Mouse (Mus musculus) cerebellum, adult 18-20 months (tissue): ENCODE data around the gene Cd320.
A peak's percentile ranks its signal among the peaks of the same experiment; 100 is the strongest.
"Not testable (repeated sequence)": the region's sequence is repeated elsewhere in the genome, so short reads cannot be mapped to it uniquely, and the experiment has no call there.

Source experiments
- DNase-seq, 2 experiments: peaks; one replicate each; pipeline ENCODE4 v3.0.0; 2021

Cd320 gene

DNA sequence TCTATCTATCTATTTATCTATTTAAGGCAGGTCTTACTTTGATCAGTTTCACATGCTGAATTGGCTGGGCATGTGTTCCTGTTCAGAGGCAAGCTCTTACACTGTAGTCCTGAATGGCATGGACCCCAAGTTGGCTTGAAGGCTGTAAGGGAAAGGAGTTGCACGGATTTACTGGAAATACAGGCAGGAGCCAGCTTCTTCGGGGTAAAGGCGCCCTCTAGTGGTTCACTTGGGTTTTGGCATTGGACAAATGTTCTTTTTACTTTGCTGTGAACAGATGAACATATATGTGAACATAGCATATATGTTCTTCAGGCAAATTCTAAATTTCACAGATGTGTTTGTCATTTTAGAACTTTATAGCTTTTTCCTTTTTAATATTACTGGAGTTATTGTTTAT lies 16.0 kb upstream of the Cd320 start:
- peak; percentile 76 to 77 for DNase-seq

GRCm38 (mm10) chr17:33828892-33829291 lies 14.0 kb upstream of the Cd320 start:
- DNase-seq = peak; percentile 68 to 71

DNA sequence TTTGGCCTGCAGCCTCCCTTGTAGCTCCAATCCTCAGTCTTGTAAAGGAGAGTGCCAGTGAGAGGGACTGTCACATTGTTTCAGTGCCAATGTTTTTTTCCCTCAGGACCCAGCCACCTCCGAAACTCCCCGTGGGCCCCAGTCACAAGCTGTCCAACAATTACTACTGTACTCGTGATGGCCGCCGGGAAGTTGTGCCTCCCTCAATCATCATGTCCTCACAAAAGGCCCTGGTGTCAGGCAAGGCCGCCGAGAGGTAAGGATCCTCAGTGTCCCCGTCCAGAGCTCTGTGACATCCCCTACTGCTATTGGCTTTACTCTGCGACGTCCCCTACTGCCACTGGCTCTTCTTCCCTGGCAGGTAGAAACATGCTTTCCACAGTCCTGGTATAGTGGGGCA lies 13.3 kb upstream of the Cd320 start:
- no peak for DNase-seq

- no peak for DNase-seq
Observed at GRCm38 (mm10) chr17:33844196-33844595, 1.3 kb downstream of the Cd320 start.

GRCm38 (mm10) chr17:33848139-33848538 lies 5.2 kb downstream of the Cd320 start:
- DNase-seq = no peak

DNA sequence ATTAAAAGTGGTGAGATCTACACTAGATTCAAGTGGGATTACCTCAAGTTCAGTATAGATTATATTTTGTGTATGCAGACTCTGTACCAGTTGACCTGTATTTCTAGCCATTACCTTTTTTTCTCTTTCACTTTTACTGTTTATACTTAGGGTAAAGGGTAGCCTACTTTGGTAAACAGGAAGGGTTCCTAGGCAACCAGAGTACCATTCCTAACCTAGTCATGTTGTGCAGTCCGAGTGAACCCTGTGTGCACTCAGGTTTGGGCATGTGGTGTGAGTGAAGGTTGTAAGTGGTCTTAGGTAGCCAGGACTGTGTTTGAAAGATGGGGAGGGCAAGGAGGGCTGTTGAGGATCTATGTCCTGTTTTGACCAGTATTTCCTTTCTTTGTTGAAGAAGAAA lies 8.4 kb downstream of the Cd320 start:
- no peak for DNase-seq

- DNase-seq = no peak
Observed at GRCm38 (mm10) chr17:33857816-33858215, 14.9 kb downstream of the Cd320 start.

DNA sequence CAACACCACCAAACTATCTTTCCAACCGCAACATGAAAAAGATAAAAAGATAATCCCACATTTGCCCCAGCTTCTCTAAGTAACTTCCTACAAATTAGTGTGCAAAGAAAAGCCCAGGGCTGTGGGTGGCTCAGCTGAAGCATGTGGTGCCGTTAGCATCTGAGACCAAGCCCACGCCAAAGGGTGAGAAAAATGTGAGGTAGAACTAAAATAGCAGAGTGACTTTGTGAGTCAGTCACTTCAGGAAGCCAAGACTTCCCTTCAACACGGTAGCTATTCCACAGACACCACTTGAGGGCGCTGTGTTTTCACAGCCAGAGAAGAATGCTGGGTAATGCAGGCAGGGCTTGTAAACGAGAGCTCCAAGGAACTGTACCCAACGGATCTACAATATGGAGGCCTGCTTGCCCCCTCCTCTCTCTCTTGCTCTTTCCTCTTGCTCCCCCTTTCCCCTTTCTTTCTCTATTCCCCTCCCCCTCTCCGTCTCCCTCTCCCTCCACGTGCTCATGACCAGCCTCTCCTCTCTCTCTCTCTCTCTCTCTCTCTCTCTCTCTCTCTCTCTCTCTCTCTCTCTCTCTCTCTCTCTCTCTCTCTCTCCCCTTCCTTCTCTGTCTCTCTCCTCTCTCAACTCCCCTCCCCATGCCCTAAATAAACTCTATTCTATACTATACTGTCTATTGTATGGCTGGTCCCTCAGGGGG lies 22.6 kb downstream of the Cd320 start:
- peak; percentile 35 to 38 for DNase-seq

DNA sequence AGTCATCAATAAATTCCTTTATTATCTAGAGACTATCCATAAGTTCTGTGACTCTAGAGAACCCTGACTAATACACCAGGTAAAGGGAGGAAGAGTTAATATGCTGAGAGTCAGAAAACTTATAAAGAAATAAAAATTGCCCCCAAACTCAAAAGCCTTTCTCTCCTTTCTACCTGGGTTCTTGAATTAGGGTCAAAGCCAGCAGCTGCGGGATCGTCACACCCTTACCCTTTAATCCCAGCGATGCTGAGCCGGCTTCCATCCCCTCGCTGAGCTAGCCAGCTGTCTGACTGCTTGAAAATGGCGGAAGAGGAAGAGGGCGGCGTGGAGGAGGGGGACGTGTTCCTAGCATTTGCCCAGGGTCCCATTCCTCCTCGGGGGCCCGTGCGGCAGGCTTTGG lies 30.6 kb downstream of the Cd320 start, which contains the start of gene Gm7029:
TSS of gene Gm7029 (plus strand) at position 301 of the 400 bp plus-strand sequence.
- not testable (repeated sequence) for DNase-seq

DNA sequence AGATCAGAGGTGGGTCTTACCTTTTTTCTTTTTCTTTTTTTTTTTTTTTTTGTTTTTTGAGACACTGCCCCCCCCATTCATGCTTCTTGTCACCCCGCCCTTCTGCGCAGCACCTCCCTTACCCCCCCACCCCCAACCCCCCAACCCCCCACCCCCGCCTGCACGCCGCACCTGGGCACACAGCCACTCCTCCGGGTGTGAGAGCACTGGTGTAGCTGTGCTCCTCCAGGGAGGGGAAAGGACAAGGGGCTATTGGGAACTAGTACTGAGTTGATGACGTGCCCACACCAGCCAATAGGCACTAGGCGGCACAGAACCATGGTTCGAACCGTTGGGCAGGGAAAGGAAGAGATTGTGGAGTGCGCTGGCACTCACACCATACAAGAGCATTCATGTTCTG lies 31.5 kb downstream of the Cd320 start:
- peak; percentile 26 to 37 for DNase-seq

DNA sequence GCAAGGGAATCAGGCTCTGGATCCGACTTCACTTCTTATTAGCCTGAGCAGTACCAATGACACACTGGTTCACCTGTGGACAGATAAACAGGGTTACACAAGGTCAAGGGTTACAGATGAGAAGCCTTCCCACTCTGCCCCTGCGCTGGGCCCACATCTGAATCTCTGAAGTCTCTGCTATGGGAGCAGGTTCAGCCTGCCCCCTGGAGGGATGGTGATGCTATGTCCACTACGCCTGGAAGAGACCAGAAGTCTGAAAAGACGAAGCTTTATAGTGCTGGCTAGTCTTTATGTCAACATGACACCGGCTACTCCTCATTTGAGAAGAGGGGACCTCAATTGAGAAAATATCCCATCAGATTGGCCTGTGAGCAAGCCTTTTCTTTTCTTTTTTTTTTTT lies 32.9 kb downstream of the Cd320 start:
- DNase-seq = not testable (repeated sequence)

- not testable (repeated sequence) for DNase-seq
Observed at GRCm38 (mm10) chr17:33884320-33884719, 41.4 kb downstream of the Cd320 start.

- not testable (repeated sequence) for DNase-seq
Observed at GRCm38 (mm10) chr17:33887802-33888201, 44.9 kb downstream of the Cd320 start.

- DNase-seq = not testable (repeated sequence)
Observed at GRCm38 (mm10) chr17:33888230-33888629, 45.3 kb downstream of the Cd320 start.

DNA sequence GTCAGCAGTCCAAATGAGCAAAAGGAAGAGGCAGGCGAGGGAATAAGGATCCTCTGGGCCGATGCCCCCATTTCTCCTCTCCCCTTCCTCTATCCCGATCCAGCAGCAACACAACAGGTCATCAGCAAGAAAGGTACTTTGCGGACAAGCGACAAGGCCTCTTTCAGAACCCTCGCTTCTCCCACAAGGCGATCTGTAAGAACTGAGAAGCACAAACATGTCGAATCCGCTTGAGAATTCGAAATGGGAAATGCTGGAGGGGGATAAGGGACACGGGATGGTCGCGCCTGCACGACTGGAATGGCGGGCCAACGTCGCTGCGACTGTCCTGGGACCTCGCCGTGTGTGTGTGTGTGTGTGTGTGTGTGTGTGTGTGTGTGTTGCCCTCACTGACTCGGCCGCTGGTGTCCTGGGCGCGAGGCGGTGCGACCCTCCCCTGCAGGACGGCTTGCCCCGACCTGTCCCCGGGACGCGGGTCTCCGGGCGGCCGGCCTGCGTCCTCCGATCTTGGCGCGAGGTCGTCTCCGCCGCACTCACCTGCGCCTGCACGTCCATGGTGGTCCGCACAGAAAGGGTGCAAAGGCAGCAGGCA lies 47.1 kb downstream of the Cd320 start:
- DNase-seq = not testable (repeated sequence)

DNA sequence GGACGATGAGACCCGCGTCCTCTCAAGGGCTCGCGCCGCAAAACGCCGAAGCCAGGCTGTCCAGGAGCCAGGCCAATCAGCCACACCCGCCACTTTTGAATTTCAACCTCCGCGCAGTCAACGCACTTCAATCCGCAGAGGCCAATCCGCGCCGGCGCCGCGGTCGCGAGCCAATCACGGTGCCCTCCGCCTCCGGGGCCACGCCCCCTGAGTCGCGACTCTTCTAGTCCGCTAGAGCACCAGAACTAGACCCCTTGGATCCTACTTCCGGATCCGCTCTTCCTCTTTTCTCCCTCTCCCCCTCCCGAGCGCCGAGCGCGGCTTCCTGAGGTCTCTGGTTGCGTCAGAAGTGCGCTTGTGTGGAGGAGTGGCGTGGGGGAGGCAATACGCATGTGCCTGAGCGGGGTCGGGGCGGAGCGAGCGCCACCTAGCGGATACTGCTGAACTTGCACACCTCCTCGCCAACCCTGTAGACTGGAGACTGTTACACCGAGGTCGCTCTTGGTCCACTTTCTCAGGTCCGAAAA lies 47.7 kb downstream of the Cd320 start, which contains the start of gene Kifc1:
TSS of gene Kifc1 (minus strand) at position 129 of the 527 bp plus-strand sequence.
- DNase-seq = peak; percentile 99

- DNase-seq = no peak
Observed at GRCm38 (mm10) chr17:33891357-33891756, 48.5 kb downstream of the Cd320 start.

DNA sequence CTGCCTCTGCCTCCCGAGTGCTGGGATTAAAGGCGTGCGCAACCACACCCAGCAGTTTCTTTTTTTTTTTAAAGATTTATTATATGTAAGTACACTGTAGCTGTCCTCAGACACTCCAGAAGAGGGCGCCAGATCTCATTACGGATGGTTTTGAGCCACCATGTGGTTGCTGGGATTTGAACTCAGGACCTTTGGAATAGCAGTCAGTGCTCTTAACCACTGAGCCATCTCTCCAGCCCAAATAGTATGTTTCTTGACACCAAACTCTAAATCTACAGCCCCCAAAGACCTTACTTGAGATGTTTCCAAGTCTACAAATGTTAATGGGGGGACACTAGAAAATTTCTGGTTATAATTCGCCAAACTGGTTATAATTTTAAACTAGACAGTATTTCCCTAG lies 49.0 kb downstream of the Cd320 start:
- not testable (repeated sequence) for DNase-seq

- no peak for DNase-seq
Observed at GRCm38 (mm10) chr17:33892429-33892828, 49.5 kb downstream of the Cd320 start.

- DNase-seq = not testable (repeated sequence)
Observed at GRCm38 (mm10) chr17:33893011-33893410, 50.1 kb downstream of the Cd320 start.

- DNase-seq = peak; percentile 33 to 57
Observed at GRCm38 (mm10) chr17:33897114-33897794, 54.4 kb downstream of the Cd320 start.

DNA sequence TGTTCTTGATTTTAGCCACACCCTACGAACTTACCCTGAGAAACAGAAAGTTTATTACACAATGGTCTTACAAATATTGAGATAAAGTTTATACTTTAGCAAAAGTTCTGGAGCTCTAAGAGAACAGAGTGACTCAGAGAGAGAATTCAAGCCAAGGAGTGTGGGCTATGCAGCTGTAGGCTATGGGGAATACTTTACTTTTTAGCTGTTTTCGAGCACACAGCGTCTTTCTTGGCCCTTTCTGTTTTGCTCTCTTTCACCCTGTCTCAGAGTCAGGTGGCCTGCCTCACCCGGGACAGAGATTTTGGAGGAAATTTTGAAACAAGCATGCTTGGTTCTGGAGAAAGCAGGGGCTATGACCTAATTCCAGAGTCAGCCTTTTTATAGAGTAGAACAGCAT lies 55.3 kb downstream of the Cd320 start:
- not testable (repeated sequence) for DNase-seq
